Mouse (Mus musculus) gastrocnemius, adult 8-10 months (tissue): Measurements from ENCODE around the gene Tbcel. TPM values are rescaled to one million over a fixed set of nuclear protein-coding genes. Genes with fewer than 3 reads are reported as not detected.

ENCODE experiments used
- DNase-seq, 2 experiments: peaks; one replicate each; pipeline ENCODE4 v3.0.0; 2022; ENCODE audit warnings: low spot score in 2 of 2
- microRNA-seq: library from miRNA; unstranded; fragments of <30 nt; microRNA quantifications from one replicate; pipeline ENCODE4 v1.2.0, GENCODE M21; 2022
- total RNA-seq, 4 experiments: library from RNA; stranded (reverse); gene quantifications; 2 replicates each; pipeline ENCODE4 v1.2.4; 2022

Gene Tbcel
- total RNA-seq, 4 experiments from 2014 or later: 15.1 to 18.0 (median 16.9) TPM

- DNase-seq: no peak
Measured at GRCm38 (mm10) chr9:42388490-42388889, 119.1 kb downstream of the Tbcel start.

GRCm38 (mm10) chr9:42387038-42387437, 120.6 kb downstream of the Tbcel start:
- DNase-seq: no peak

GRCm38 (mm10) chr9:42385656-42386055, 122.0 kb downstream of the Tbcel start:
- DNase-seq: no peak

GRCm38 (mm10) chr9:42382628-42383347, 124.8 kb downstream of the Tbcel start:
- DNase-seq: no peak

GRCm38 (mm10) chr9:42382063-42382462, 125.5 kb downstream of the Tbcel start:
- DNase-seq: no peak

GRCm38 (mm10) chr9:42378071-42378470, 129.5 kb downstream of the Tbcel start:
- DNase-seq: no peak

GRCm38 (mm10) chr9:42377656-42378055, 130.0 kb downstream of the Tbcel start:
- DNase-seq: no peak

GRCm38 (mm10) chr9:42371670-42372368, 135.8 kb downstream of the Tbcel start:
- DNase-seq: no peak

Small RNA genes lying within 50 kb of the gene (microRNA-seq; reads per million reads assigned to microRNA genes)
- gene Gm44311: not detected

Other genes starting within 250 kb of the Tbcel start
- 10 to 100 TPM; 21.0 to 25.9 (median 23.6) TPM for gene Sc5d, start 243.6 kb downstream of the Tbcel start, total RNA-seq
- under 1 TPM; 0.31 to 0.51 (median 0.33) TPM for gene Tecta, start 107.9 kb downstream of the Tbcel start, total RNA-seq